Mouse (Mus musculus): ENCODE results near the gene Kcnn1.

Kcnn1 gene

DNA sequence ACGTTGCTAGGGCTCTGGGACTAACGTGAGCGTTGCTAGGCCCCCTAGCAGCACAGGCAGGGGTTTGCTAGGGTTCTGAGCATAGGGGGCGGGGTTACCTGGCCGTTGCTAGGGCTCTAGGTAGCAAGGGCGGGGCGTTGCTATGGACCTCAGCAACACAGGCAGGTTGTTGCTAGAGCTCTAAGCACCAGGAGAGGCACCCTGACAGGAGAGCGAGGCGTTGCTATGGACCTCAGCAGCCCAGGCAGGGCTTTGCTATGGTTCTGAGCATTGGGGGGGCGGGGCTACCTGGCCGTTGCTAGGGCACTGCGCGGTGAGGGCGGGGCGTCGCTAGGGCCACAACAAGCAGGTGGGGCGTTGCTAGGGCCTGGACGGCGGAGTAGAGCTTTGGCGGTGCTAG is 70.4 kb downstream of the Kcnn1 start:
- DNase-seq (ENCODE audit: extremely low spot score, low spot score), result no peak

Data from neural tube, embryonic 10.5 days (tissue).